Mouse (Mus musculus): ENCODE data around the gene Slc35f6.
"Not testable (repeated sequence)": the region's sequence is repeated elsewhere in the genome, so short reads cannot be mapped to it uniquely, and the experiment has no call there.

Gene Slc35f6

GRCm38 (mm10) chr5:30655526-30656195, 7.9 kb downstream of the Slc35f6 start:
- no peak for DNase-seq (ENCODE audit: low read depth, low spot score)

- DNase-seq (ENCODE audit: low read depth, low spot score): no peak
Observed at GRCm38 (mm10) chr5:30659042-30659441, 11.3 kb downstream of the Slc35f6 start.

GRCm38 (mm10) chr5:30660278-30660677, 12.5 kb downstream of the Slc35f6 start:
- no peak for DNase-seq (ENCODE audit: low read depth, low spot score)

DNA sequence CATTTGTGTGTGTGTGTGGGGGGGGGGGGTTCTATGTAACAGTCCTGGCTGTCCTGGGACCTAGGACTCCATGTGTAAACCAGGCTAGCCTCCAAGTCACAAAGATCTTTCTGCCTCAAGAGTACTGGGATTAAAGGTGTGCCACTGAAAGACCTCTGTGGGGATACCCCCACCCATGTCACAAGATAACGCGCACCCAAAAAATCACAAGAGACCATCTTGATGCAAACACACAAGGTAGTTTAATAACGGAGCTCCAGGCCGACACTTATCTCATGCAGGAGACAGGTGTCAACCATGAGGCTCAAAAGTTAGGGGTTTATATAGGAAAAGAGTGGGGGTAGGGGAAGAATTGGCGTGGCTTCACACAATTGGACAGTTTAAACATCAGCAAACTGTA, 13.1 kb downstream of the Slc35f6 start:
- no peak for DNase-seq (ENCODE audit: low read depth, low spot score)

DNA sequence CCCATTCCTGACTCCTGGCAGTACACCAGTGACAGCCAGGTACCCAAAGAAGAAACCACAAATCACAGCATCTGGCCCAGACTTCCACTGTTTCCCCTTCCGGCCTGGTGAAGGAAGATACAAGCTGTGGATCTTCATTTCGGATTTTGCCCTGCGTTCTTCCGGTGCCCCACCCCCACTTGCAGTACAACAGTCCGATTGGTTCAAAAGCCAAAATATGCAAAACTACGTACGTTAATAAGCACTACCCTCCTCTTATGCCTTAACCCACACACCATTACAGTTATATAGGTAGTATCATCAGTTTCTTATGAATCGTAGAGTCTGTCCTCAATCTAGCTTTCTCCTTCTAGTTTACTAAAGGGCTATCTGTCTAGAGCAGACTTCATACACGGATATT, 17.6 kb downstream of the Slc35f6 start:
- DNase-seq (ENCODE audit: low read depth, low spot score): no peak

- DNase-seq (ENCODE audit: low read depth, low spot score): no peak
Observed at GRCm38 (mm10) chr5:30665968-30666367, 18.2 kb downstream of the Slc35f6 start.

DNA sequence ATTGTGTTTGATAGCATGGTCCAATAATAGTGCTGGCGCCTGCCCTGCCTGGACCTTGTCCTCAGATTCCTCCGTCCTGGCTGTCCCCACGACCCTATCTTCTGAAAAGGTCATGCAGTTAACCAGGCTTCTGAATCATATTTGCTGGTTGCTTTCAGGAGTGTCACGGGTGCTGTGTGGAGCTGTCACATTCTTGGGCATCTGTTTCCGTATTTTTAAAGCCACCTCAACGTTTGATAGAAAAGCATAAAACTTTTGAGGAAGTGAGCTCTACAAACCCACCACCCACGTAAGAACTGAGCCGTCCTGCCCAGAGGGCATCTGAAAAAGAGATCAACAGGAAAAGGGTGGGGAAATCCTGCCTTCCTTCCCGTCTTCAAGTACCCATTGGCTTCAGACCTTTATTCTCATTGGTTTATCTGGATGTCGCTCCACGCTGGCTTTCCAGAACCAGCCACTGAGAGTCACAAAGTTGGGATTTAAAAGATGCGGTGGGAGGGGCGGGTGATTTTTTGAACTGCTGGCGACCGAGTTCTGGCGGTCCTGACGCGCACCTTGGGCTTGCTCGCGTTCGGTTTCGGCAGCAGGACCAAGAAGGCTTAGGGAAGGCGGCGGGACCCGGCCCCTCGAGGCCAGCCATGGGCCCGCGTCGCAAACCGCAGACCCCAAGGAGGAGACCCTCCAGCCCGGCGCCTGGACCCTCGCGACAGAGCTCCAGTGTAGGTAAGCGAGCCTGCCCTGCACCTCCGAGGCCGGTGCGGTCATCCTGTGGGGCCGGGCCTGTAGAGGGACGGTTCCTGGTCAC, 18.9 kb downstream of the Slc35f6 start, which contains the start of gene Cenpa:
Cenpa (plus strand) TSS at position 387 of the 805 bp plus-strand sequence.
- DNase-seq (ENCODE audit: low read depth, low spot score): peak; percentile 96

DNA sequence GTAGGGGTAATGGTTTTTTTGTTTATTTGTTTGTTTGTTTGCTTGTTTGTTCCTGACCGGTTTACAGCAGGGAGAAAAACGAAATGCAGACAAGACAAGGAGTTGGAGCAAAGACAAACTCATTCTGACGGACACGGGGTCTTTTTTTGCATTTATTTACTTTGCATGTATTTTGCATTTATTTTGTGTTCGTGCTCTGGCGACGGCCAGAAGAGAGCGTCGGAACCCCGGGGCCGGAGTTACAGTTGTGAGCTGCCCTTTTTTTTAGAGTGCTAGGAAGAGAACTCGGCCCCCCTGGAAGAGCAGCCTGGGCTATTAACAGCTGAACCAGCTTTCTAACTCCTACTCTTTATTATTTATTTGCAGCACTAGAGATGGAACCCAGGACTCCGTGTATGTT, 19.5 kb downstream of the Slc35f6 start:
- DNase-seq (ENCODE audit: low read depth, low spot score): no peak

DNA sequence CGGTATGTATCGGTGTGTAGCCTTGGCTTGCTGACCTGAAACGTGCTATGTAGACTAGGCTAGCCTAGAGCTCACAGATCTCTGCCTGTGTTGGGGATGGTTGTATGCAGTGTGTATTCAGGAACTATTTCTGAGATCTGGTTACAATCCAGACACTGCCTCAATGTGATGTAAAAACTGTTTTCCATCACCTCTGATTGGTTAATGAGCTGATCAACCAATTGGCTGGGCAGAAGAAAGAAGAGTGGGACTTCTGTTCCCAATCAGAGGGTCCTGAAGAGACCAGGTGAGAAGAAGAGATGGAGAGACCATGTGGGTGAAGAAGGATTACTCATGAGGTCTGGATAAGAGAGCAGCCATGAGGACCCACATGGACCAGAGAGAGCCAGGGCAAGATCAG, 20.0 kb downstream of the Slc35f6 start:
- DNase-seq (ENCODE audit: low read depth, low spot score): no peak

GRCm38 (mm10) chr5:30668637-30669495, 21.1 kb downstream of the Slc35f6 start:
- DNase-seq (ENCODE audit: low read depth, low spot score): no peak

- no peak for DNase-seq (ENCODE audit: low read depth, low spot score)
Observed at GRCm38 (mm10) chr5:30669496-30669830, 21.7 kb downstream of the Slc35f6 start.

DNA sequence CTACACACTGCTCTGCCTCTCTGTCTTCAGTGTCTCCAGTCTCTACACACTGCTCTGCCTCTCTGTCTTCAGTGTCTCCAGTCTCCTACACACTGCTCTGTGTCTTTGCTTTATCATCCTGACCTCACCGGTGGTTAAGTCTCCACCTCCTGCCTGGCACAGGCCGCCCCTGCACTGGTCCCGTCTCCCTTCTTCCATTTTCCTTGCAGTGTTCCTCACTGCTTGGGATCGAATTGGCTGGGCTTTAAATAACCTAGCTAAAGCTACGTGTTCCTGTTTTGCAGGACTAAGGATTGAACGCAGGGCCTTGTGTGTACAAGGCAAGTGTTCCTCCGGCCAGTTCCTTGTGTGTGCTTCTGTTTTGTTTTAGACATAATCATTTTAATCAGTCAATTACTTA, 22.4 kb downstream of the Slc35f6 start:
- no peak for DNase-seq (ENCODE audit: low read depth, low spot score)

DNA sequence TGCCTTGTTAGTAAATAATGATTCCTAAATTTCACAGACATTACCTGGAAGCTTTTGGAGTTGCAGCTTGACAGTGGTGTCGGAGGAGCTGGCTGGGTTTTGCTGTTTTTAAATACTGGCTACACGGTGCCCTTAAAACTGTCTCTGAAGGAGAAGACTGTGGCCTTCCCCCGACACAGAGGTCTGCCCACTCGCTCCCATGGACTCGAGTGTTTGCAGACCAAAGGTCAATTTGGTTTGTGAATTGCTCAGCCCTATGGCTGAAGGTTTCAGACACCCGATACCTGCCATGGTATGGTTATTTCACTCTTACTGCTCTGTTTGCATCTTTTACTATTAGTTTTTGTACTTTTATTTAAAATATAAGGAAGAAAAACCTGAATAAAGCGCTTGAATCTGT, 26.3 kb downstream of the Slc35f6 start:
- no peak for DNase-seq (ENCODE audit: low read depth, low spot score)

- DNase-seq (ENCODE audit: low read depth, low spot score): no peak
Observed at GRCm38 (mm10) chr5:30676800-30677199, 29.1 kb downstream of the Slc35f6 start.

GRCm38 (mm10) chr5:30678069-30678468, 30.3 kb downstream of the Slc35f6 start:
- not testable (repeated sequence) for DNase-seq (ENCODE audit: low read depth, low spot score)

- DNase-seq (ENCODE audit: low read depth, low spot score): no peak
Observed at GRCm38 (mm10) chr5:30678722-30679296, 31.1 kb downstream of the Slc35f6 start.

DNA sequence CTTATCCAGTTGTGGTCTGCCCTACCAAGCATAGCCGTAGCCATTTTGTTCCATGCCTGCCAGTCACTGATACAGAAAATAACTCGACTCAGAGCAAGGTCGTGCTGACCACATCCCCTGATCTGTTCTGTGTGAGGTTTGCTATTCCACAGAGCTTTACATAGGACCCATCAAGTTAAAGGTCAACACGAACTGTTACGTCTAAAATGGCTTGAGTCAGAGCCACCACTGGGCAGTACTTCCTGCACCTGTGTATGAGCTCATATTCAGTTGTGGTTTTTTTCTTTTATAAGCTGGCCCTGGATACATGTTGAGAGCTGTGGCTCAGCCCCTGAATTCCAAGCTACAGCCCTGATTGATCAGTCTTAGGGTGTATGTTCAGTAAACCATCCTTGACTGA, 31.9 kb downstream of the Slc35f6 start:
- no peak for DNase-seq (ENCODE audit: low read depth, low spot score)

- no peak for DNase-seq (ENCODE audit: low read depth, low spot score)
Observed at GRCm38 (mm10) chr5:30681970-30682369, 34.2 kb downstream of the Slc35f6 start.

DNA sequence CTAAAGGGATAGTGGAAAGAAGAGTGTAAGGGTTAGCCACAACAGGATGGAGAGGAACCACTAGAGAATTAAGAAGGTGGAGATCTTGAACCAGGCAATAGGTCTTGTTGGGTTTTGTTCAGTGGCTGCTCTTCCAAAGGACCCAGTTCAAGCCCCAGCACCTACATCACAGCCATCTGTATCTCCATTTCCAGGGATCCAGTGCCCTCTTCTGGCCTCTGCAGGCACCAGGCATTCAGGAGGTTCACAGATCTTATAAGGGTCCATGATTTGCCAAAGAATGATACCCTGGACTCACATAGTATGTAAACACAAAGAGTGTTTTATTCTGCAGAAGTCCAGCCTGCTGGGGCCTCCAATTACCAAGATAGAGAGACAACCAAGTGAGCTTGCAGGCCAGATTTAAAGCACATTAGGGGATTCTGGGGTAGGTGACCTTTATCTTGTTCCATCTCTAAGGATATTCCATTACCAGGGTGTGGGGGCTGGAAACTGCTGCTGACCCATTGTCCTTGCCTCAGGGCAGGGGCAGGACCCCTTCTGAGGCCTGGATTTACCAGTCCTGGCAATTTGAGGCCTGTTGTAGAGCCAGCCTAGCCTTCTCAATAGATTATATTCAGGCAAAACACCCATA, 35.4 kb downstream of the Slc35f6 start:
- DNase-seq (ENCODE audit: low read depth, low spot score): no peak

DNA sequence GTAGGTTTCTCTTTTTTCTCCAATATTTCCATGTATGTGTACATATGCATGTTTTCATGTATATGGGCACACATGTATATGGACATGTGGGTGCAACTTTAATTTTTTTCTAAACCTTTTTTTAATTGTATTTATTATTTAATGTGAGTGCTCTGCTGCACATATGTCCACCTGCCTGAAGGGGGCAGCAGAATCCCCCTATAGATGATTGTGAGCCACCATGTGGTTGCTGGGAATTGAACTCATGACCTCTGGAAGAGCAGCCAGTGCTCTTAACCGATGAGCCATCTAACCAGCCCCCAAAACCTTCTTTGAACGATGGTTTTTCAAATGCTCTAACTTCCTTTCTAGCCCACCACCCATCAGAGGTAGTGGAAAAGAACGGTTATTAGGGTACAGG, 36.3 kb downstream of the Slc35f6 start:
- DNase-seq (ENCODE audit: low read depth, low spot score): no peak

DNA sequence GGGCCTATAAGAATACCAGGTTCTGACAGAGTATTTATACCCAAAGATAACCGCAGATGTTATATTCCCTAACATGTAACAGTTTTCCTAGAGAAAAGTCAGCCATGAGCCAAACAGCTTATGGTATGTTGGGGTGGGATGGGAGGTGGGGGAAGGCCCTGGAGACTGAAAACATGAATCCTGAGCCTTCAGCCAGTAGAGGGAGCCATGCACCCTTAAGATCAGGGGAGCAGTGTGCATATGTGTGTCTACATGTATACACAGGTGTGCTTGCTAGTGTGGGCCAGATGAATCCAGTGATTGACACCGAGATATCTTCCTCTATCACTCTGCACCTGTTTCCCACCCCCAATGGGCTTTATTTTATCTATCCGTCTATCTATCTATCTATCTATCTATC, 39.0 kb downstream of the Slc35f6 start:
- no peak for DNase-seq (ENCODE audit: low read depth, low spot score)

Data from skeletal muscle tissue, adult 2 months (tissue).